Mouse (Mus musculus): Measurements from ENCODE around the gene Gid4.

DNA sequence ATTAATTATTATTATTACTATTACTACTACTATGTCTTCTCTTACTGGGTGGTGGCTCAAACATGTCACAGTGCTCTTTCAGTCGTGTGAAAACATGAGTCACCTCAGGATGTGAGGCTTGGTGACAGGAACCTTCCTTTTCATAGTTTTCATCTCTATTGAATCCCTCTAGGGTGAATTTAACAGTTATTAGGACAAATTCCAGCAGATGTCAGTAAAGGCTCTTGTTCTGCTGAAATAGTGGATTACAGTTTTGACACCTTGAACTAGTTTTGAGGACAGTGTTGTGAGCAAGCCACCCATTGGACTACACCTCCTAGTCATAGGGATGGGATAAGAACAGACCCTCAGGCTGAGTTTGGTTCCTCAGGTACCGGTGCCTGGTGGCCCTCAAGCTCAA, 78.7 kb downstream of the Gid4 start:
- TF ChIP-seq CTCF (IDR thresholded peaks at IDR 0.05; ENCODE audit: low read depth, low read length) (no peak), POLR2A (IDR thresholded peaks at IDR 0.05; ENCODE audit: extremely low read depth, insufficient read depth, low read length) (no peak)
